Mouse (Mus musculus) kidney, adult 2 months (tissue): Measurements from ENCODE around the gene Hpse. TPM values are rescaled to one million over a fixed set of nuclear protein-coding genes. Genes with fewer than 3 reads are reported as not detected.

Experiments used
- DNase-seq: peaks from one replicate; pipeline ENCODE4 v3.0.0; 2021
- H3K27ac ChIP-seq: fragments of 200-500 bp; 2 replicates; pipeline ENCODE4 v1.5.1; 2012; ENCODE audit warnings: low read depth, low read length, control low read depth, inconsistent platforms; ENCODE audit not compliant: insufficient read depth
- H3K27me3 ChIP-seq: fragments of 200-500 bp; replicated peaks from 2 replicates; pipeline ENCODE4 v1.6.1; 2012; ENCODE audit warnings: mild to moderate bottlenecking, moderate library complexity, low read length, inconsistent platforms; ENCODE audit not compliant: control insufficient read depth, insufficient read depth
- H3K36me3 ChIP-seq: fragments of 200-500 bp; 2 replicates; pipeline ENCODE4 v1.6.1; 2012; ENCODE audit warnings: mild to moderate bottlenecking, moderate library complexity, low read length, inconsistent platforms; ENCODE audit not compliant: control insufficient read depth, insufficient read depth
- H3K4me1 ChIP-seq: fragments of 200-500 bp; 2 replicates; pipeline ENCODE4 v1.6.1; 2011; ENCODE audit warnings: low read length; ENCODE audit not compliant: control insufficient read depth, insufficient read depth
- H3K4me3 ChIP-seq: fragments of 200-500 bp; 2 replicates; pipeline ENCODE4 v1.5.1; 2011; ENCODE audit warnings: mild to moderate bottlenecking, low read depth, low read length, control low read depth; ENCODE audit not compliant: insufficient read depth
- CTCF ChIP-seq: fragments of 200-500 bp; conservative IDR thresholded peaks from 2 replicates; pipeline ENCODE4 v1.5.1; 2011; ENCODE audit warnings: low read depth, mild to moderate bottlenecking, control low read depth, low read length, moderate library complexity, mixed read lengths; ENCODE audit not compliant: insufficient read depth, insufficient read length
- POLR2A ChIP-seq: fragments of 200-500 bp; IDR thresholded peaks from one replicate; pipeline ENCODE4 v1.6.1; 2011; ENCODE audit warnings: low read depth, low read length, control low read depth
- WGBS: fragments of 180-500 bp; shearing (Covaris S2); methylation state at CpG from one replicate; pipeline ENCODE4 v1.1.7; 2018; 5-methylcytosine and 5-hydroxymethylcytosine counted together
- polyA plus RNA-seq: library from polyadenylated mRNA; depleted of rRNA; stranded (reverse); fragments of >200 nt; gene quantifications from 2 replicates; pipeline ENCODE4 v1.2.3, GENCODE M21; 2012

Hpse gene
- polyA plus RNA-seq, 1 experiment: 1.1 TPM

- Histone ChIP-seq H3K4me3 (no peak overlapping the region), H3K27ac (no peak overlapping the region), H3K4me1 (peaks cover 15% of the 10 kb centered on the region), H3K36me3 (no peaks in the 10 kb centered on the region), H3K27me3 (no peaks in the 10 kb centered on the region)
- no peak for TF ChIP-seq POLR2A
- no peak for TF ChIP-seq CTCF
- WGBS: 37% methylated on average over 12 of the region's 12 CpGs
- peak; percentile 74 for DNase-seq
These were observed 76.1 kb downstream of the Hpse start for GRCm38 (mm10) chr5:100643253-100643990.

DNA sequence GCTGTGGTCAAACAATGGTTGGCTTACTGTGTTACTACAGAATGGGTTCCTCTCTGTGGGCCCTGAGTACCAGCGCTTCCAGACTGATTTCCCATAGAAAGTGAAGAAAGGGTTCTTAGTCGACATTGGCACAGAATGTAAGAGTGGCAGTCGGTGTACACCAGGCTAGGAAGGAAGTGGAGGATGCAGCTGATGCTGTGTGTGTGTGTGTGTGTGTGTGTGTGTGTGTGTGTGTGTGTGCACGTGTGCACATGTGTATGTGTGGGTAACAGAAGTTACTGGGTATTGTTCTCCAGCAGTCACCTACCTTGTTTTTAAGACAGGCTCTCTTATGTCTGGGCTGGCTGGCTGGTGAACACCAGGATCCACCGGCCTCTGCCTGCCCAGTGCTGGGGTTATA is 77.2 kb downstream of the Hpse start:
- H3K4me3 ChIP-seq: no peak overlapping the region
- no peak for TF ChIP-seq CTCF
- no peak for TF ChIP-seq POLR2A
- H3K36me3 ChIP-seq: no peaks in the 10 kb centered on the region
- H3K27ac ChIP-seq: no peak overlapping the region
- H3K4me1 ChIP-seq: peaks cover 15% of the 10 kb centered on the region
- 77% methylated on average over 5 of the region's 5 CpGs for WGBS
- H3K27me3 ChIP-seq: no peaks in the 10 kb centered on the region
- no peak for DNase-seq

DNA sequence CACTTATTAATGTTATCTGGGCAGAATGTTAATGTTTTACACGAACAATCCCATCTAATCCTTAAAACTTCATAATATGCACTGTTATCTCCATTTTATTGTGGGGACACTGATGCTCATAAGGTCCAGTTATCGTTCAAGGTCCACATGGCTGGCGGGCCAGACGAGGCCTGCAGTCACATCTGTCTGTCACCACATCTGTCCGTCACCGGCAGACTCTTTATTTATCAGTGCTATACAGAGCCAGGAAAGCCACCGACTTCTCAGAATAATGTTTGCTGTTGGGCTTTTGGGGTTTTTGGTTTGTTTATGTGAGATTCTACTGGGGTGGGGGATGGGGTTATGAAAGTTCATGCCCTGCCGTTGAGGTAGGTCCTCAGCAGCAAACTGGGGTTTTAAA is 81.0 kb downstream of the Hpse start:
- no peak overlapping the region for H3K4me3 ChIP-seq
- TF ChIP-seq CTCF (no peak), POLR2A (no peak)
- 88% methylated on average over 8 of the region's 8 CpGs for WGBS
- no peaks in the 10 kb centered on the region for H3K27me3 ChIP-seq
- peaks cover 8% of the 10 kb centered on the region for H3K4me1 ChIP-seq
- DNase-seq: no peak
- no peak overlapping the region for H3K27ac ChIP-seq
- H3K36me3 ChIP-seq: no peaks in the 10 kb centered on the region

DNA sequence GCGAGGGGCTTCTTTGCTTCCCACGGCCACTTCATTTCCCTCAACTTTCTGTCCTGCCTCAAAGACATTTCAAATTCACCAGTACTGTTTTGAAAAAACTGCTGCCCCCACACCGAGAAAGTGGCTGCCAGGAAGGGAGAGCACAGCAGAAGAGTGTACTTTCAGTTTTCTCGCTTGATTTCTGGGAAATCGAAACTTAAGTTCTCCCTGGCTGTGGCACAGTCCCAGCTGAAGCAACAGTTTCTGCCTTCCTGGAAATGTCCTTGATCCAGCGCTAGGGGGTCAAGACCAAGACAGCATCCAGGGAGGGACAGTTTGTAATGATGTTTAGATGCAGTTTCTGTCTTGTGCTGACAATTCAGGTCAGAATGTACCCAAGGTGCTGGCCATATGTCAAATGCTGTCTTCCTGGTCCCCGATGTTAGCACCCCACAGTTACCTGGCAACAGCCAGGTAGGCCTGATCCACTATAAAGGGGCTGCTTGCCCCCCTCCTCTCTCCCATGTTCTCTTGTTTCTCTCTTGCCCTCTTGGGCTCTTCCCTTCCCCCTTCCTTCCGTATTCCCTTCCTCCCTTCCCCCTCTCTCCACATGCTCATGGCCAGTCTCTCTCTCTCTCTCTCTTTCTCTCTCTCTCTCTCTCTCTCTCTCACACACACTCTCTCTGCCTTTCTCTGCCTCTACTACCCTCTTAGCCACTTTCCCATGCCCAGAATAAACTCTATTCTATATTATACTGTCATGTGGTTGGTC is 82.5 kb downstream of the Hpse start:
- Histone ChIP-seq H3K27me3 (no peaks in the 10 kb centered on the region), H3K4me3 (no peak overlapping the region)
- peak; percentile 78 for DNase-seq

DNA sequence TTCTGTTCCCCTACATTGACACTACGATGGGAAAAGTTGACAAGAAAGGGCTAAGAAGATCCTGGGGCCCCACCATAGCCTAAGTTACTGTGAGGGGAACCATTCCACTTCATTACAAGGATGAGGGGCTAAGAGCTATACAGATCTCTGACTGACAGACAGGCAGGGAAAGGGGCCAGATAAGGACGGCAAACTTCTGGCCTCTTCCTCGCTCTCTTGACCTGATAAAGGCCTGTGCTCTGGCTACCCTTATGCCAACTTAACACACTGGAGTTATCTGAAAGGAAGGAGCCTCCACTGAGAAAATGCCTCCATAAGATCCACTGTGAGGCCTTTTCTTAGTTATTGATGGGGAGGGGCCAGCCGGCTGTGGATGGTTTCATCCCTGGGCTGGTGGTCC is 83.6 kb downstream of the Hpse start:
- 93% methylated on average over 4 of the region's 4 CpGs for WGBS

More for the DNA sequence above, 82.5 kb downstream of the Hpse start:
- 43% methylated on average over 8 of the region's 8 CpGs for WGBS
- Histone ChIP-seq H3K36me3 (no peaks in the 10 kb centered on the region), H3K4me1 (peaks cover 11% of the 10 kb centered on the region), H3K27ac (peak overlapping the region; percentile 89)
- TF ChIP-seq POLR2A: no peak
- 0 out of 2 replicates have a peak, but pooled peaks have one; percentile 17 for TF ChIP-seq CTCF

DNA sequence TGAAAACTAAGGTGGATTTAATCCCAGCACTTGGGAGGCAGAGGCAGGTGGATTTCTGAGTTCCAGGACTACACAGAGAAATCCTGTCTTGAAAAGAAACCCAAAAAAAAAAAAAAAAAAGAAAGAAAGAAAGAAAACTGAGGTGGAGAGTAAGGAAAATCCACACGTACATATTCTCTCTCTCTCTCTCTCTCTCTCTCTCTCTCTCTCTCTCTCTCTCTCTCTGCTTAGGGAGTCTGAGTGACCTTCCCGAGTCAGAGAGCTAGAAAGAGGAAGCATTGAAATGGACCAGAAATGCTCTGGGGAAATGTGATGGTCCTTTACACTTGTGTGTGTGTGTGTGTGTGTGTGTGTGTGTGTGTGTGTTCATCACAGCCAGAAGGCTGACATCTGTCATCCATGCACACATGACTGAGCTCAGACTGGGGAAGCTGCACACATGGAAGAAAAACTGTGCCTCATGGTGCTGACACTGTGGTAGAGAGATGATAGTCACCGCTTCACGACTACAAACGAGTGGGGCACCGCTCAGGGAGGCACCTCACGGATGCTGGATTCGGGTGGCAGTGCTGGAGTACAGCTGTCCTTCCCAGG is 84.5 kb downstream of the Hpse start:
- Histone ChIP-seq H3K36me3 (no peaks in the 10 kb centered on the region), H3K27me3 (no peaks in the 10 kb centered on the region), H3K4me1 (peaks cover 11% of the 10 kb centered on the region), H3K27ac (no peak overlapping the region), H3K4me3 (no peak overlapping the region)
- no peak for TF ChIP-seq CTCF
- TF ChIP-seq POLR2A: no peak
- 90% methylated on average over 8 of the region's 8 CpGs for WGBS
- no peak for DNase-seq

More for the DNA sequence above, 83.6 kb downstream of the Hpse start:
- Histone ChIP-seq H3K27ac (no peak overlapping the region), H3K27me3 (no peaks in the 10 kb centered on the region), H3K4me1 (peaks cover 11% of the 10 kb centered on the region), H3K4me3 (no peak overlapping the region), H3K36me3 (no peaks in the 10 kb centered on the region)
- TF ChIP-seq POLR2A (no peak), CTCF (no peak)
- DNase-seq: no peak
